Mouse (Mus musculus): ENCODE results near the gene Pcdh20.

DNA sequence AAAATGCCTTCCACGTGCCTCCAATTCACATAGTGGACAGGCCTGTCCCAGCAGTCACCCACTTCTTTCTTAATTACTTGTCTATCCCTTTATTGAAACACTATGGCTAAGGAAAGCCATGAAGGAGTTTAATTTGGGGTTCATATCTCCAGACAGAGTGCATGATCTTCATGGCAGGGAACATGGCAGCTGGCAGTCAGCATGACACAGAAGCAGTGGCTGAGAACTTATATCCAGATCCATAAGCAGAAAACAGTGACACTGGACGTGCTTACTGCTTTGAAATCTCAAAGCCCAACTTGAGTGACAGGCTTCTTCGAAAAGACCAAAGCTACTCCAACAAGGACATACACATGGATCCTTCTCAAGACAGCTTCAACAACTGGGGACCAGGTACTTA is 10.5 kb downstream of the Pcdh20 start:
- TF ChIP-seq CTCF (IDR thresholded peaks at IDR 0.05; ENCODE audit: borderline replicate concordance, insufficient read depth, low read length) (no peak), POLR2A (IDR thresholded peaks at IDR 0.05; ENCODE audit: low read depth, low read length) (no peak)

Measured in embryonic fibroblast, embryonic 13.5 days (primary cell).